Mouse (Mus musculus): Measurements from ENCODE around the gene Rab3a. TPM values are rescaled to one million over a fixed set of nuclear protein-coding genes. Genes with fewer than 3 reads are reported as not detected.
A peak's percentile ranks its signal among the peaks of the same experiment; 100 is the strongest.

Gene Rab3a
- polyA plus RNA-seq, 1 experiment: 468 TPM

DNA sequence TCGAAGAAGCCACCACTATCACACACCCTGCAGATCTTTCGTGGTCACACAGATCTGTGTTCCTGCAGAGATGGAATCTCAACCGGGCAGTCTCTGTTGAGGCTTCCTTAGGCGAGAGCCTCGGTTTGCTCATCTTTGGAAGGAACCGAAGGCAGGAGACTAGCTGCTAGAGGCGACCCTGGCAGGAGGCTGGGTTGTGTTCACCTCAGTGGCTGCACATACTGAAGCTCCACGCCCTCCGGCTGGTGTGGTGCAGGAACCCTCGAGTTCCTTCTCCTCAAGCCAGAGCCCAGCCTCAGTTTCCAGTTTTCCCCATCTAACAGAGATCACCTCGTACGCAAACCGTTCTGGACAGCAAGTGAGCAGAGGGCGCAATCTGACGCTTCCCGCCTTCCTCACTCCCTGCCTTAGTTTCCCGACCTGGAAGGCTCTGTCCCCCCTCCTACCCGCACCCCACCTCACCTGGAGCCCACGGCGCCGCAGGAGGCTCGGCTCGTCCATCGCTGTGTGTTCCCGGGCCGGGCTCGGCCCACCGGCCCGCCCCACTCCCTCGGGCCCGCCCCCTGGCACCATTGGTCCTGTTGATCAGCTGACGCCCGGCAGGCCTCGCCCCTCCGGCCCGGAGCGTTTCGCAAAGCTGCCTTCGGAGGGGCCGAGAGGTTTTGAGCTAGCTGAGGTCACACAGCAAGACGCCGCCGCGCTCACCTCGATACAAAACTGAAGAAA is 50.2 kb downstream of the Rab3a start, which contains the start of gene Mast3:
Mast3 (minus strand) TSS at position 574 of the 726 bp plus-strand sequence.
- 0 out of 2 replicates have a peak, but pooled peaks have one; percentile 11 for TF ChIP-seq POLR2A (IDR thresholded peaks at IDR 0.05; ENCODE audit: borderline replicate concordance, extremely low read depth, insufficient read depth, insufficient read length, poor library complexity, severe bottlenecking)
- TF ChIP-seq CTCF (IDR thresholded peaks at IDR 0.05; ENCODE audit: borderline replicate concordance, extremely low read depth, insufficient read depth, insufficient read length): no peak
- DNase-seq (ENCODE audit: low read depth): peak; percentile 84

DNA sequence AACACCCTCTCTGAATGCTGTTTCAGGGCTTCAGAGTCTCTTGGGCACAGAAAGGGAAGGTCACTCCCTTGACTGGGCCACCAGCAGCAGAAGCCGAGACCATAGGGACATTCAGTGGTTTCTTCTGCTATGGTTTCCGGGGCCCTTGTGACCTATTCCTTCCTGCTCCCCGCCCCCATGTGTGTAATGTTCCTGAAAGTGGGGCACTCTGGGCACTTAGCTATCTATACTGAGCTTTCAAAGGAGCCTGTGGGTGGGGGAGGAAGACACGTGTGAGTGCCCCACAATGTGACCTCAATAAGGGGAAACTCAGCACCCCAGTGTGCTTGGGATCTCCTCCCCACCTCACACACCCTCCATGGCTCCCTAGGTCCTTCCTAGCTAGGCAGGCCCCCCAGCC is 52.1 kb downstream of the Rab3a start:
- TF ChIP-seq CTCF (IDR thresholded peaks at IDR 0.05; ENCODE audit: borderline replicate concordance, extremely low read depth, insufficient read depth, insufficient read length) (no peak), POLR2A (IDR thresholded peaks at IDR 0.05; ENCODE audit: borderline replicate concordance, extremely low read depth, insufficient read depth, insufficient read length, poor library complexity, severe bottlenecking) (no peak)
- no peak for DNase-seq (ENCODE audit: low read depth)

DNA sequence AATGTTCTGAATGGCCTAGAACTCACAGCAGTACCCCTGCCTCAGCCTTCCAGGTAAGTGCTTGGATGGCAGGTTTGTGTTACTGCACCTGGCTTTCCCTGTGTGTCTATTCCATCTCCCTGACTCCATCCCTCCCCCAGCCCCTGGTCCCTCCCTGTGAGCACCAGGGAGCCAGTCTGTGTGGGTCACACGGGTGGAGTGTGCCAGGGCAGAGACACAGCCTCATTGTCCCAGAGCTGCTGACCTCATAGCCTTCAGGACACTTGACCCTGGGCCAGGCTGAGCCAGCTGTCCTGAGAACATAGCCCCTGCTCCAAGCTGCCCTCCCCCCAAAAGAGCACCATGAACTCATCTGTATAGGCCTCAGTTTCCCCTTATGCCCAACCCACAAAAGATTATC is 52.8 kb downstream of the Rab3a start:
- no peak for TF ChIP-seq CTCF (IDR thresholded peaks at IDR 0.05; ENCODE audit: borderline replicate concordance, extremely low read depth, insufficient read depth, insufficient read length)
- no peak for TF ChIP-seq POLR2A (IDR thresholded peaks at IDR 0.05; ENCODE audit: borderline replicate concordance, extremely low read depth, insufficient read depth, insufficient read length, poor library complexity, severe bottlenecking)
- DNase-seq (ENCODE audit: low read depth): no peak

DNA sequence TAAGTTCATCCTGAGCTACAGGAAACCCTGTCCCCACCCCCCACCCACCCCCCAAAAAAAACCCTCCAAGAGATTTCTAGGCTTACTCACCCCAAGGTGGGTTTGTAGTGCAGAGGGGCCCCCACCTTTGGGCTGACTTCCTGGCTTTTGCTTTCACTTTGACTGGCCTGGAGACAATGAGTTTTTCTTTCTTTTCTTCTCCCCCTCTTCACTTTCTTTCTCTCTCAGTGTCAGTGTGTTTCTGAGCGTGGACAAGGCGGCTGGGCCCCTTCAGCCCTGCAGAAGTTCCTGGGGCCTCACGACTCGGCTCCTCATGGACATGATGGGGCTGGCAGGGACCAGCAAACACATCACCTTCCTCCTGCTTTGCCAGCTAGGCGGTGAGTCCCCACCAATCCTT is 53.8 kb downstream of the Rab3a start, which contains the start of gene Il12rb1:
Il12rb1 (plus strand) TSS at position 211 of the 400 bp plus-strand sequence.
- TF ChIP-seq POLR2A (IDR thresholded peaks at IDR 0.05; ENCODE audit: borderline replicate concordance, extremely low read depth, insufficient read depth, insufficient read length, poor library complexity, severe bottlenecking): no peak
- TF ChIP-seq CTCF (IDR thresholded peaks at IDR 0.05; ENCODE audit: borderline replicate concordance, extremely low read depth, insufficient read depth, insufficient read length): no peak
- no peak for DNase-seq (ENCODE audit: low read depth)

Other genes starting within 250 kb of the Rab3a start
- 175 and 234 TPM in 2 replicates for gene Rex1bd, start 247.9 kb upstream of the Rab3a start, polyA plus RNA-seq (2012; rRNA removed)
- 1,073 and 1,241 TPM in 2 replicates for gene Uba52, start 243.9 kb upstream of the Rab3a start, polyA plus RNA-seq (2012; rRNA removed)
- 485 and 597 TPM in 2 replicates for gene Fkbp8, start 227.0 kb upstream of the Rab3a start, polyA plus RNA-seq (2012; rRNA removed)
- 44.5 and 52.0 TPM in 2 replicates for gene Kxd1, start 226.7 kb upstream of the Rab3a start, polyA plus RNA-seq (2012; rRNA removed)
- gene Ell, start 215.2 kb upstream of the Rab3a start, polyA plus RNA-seq (2012; rRNA removed): 26.6 and 27.0 TPM in 2 replicates
- gene Isyna1, start 160.3 kb upstream of the Rab3a start, polyA plus RNA-seq (2012; rRNA removed): 165 and 231 TPM in 2 replicates
- gene Ssbp4, start 145.8 kb upstream of the Rab3a start, polyA plus RNA-seq (2012; rRNA removed): 202 and 236 TPM in 2 replicates
- gene Lrrc25, start 138.5 kb upstream of the Rab3a start, polyA plus RNA-seq (2012; rRNA removed): 1.4 TPM in 2 replicates
- 0.23 and 0.26 TPM in 2 replicates for gene Gdf15, start 122.2 kb upstream of the Rab3a start, polyA plus RNA-seq (2012; rRNA removed)
- gene Pgpep1, start 94.3 kb upstream of the Rab3a start, polyA plus RNA-seq (2012; rRNA removed): 80.8 and 83.7 TPM in 2 replicates
- 159 and 208 TPM in 2 replicates for gene Lsm4, start 81.4 kb upstream of the Rab3a start, polyA plus RNA-seq (2012; rRNA removed)
- gene Jund, start 55.7 kb upstream of the Rab3a start, polyA plus RNA-seq (2012; rRNA removed): 281 and 291 TPM in 2 replicates
- gene Iqcn, start 51.2 kb upstream of the Rab3a start, polyA plus RNA-seq (2012; rRNA removed): 0.10 and 0.23 TPM in 2 replicates
- gene Gm3336, start 36.1 kb upstream of the Rab3a start, polyA plus RNA-seq (2012; rRNA removed): not detected in 2 replicates
- 0.40 and 0.58 TPM in 2 replicates for gene Pde4c, start 31.0 kb upstream of the Rab3a start, polyA plus RNA-seq (2012; rRNA removed)
- gene Mpv17l2, start 6.3 kb downstream of the Rab3a start, polyA plus RNA-seq (2012; rRNA removed): 29.1 and 45.0 TPM in 2 replicates
- gene Pik3r2, start 22.0 kb downstream of the Rab3a start, polyA plus RNA-seq (2012; rRNA removed): 150 and 161 TPM in 2 replicates
- gene Mast3, start 50.4 kb downstream of the Rab3a start, polyA plus RNA-seq (2012; rRNA removed): 45.2 and 48.3 TPM in 2 replicates
- 0.11 and 0.14 TPM in 2 replicates for gene Il12rb1, start 53.8 kb downstream of the Rab3a start, polyA plus RNA-seq (2012; rRNA removed)
- gene Arrdc2, start 85.0 kb downstream of the Rab3a start, polyA plus RNA-seq (2012; rRNA removed): 27.2 and 38.6 TPM in 2 replicates
- gene Kcnn1, start 108.6 kb downstream of the Rab3a start, polyA plus RNA-seq (2012; rRNA removed): 37.8 and 38.4 TPM in 2 replicates
- 94.9 and 111 TPM in 2 replicates for gene Ccdc124, start 119.3 kb downstream of the Rab3a start, polyA plus RNA-seq (2012; rRNA removed)
- gene Slc5a5, start 138.1 kb downstream of the Rab3a start, polyA plus RNA-seq (2012; rRNA removed): 1.2 and 1.3 TPM in 2 replicates
- 3,092 and 4,066 TPM in 2 replicates for gene Rpl18a, start 142.7 kb downstream of the Rab3a start, polyA plus RNA-seq (2012; rRNA removed)
- 76.8 and 80.6 TPM in 2 replicates for gene Map1s, start 151.3 kb downstream of the Rab3a start, polyA plus RNA-seq (2012; rRNA removed)